Mouse (Mus musculus) frontal cortex, adult 2 months (tissue): ENCODE results near the gene Rhbdf1. TPM values are rescaled to one million over a fixed set of nuclear protein-coding genes. Genes with fewer than 3 reads are reported as not detected.

Experiments
- polyA plus RNA-seq: library from polyadenylated mRNA; depleted of rRNA; stranded (reverse); fragments of >200 nt; gene quantifications from 2 replicates; pipeline ENCODE4 v1.2.3, GENCODE M21; 2012; rRNA removed

Gene Rhbdf1
- polyA plus RNA-seq, 1 experiment: 26.7 TPM

Other genes starting within 250 kb of the Rhbdf1 start
- gene Nsg2, start 221.8 kb downstream of the Rhbdf1 start, polyA plus RNA-seq: 595 and 624 TPM in 2 replicates
- not detected in 2 replicates for gene Il9r, start 22.0 kb downstream of the Rhbdf1 start, polyA plus RNA-seq
- gene Snrnp25, start 16.9 kb downstream of the Rhbdf1 start, polyA plus RNA-seq: 47.4 and 54.0 TPM in 2 replicates
- gene Mpg, start 4.2 kb upstream of the Rhbdf1 start, polyA plus RNA-seq: 13.8 and 17.0 TPM in 2 replicates
- gene Nprl3, start 45.4 kb upstream of the Rhbdf1 start, polyA plus RNA-seq: 75.7 and 85.2 TPM in 2 replicates
- gene Hba-x, start 54.1 kb upstream of the Rhbdf1 start, polyA plus RNA-seq: 5.3 and 14.7 TPM in 2 replicates
- gene Hba-a1, start 61.2 kb upstream of the Rhbdf1 start, polyA plus RNA-seq: 138 and 217 TPM in 2 replicates
- 0.50 and 0.71 TPM in 2 replicates for gene Hbq1b, start 64.7 kb upstream of the Rhbdf1 start, polyA plus RNA-seq
- 443 and 591 TPM in 2 replicates for gene Hba-a2, start 74.2 kb upstream of the Rhbdf1 start, polyA plus RNA-seq
- gene Hbq1a, start 77.8 kb upstream of the Rhbdf1 start, polyA plus RNA-seq: 1.3 and 1.8 TPM in 2 replicates
- gene Sh3pxd2b, start 125.5 kb upstream of the Rhbdf1 start, polyA plus RNA-seq: 11.8 and 12.5 TPM in 2 replicates
- gene Ubtd2, start 233.1 kb upstream of the Rhbdf1 start, polyA plus RNA-seq: 24.0 and 25.4 TPM in 2 replicates